Mouse (Mus musculus): ENCODE results near the gene H2-K1. TPM values are rescaled to one million over a fixed set of nuclear protein-coding genes. Genes with fewer than 3 reads are reported as not detected.
A peak's percentile ranks its signal among the peaks of the same experiment; 100 is the strongest.
"Not testable (repeated sequence)": the region's sequence is repeated elsewhere in the genome, so short reads cannot be mapped to it uniquely, and the experiment has no call there.

H2-K1 gene
- total RNA-seq, 2 experiments from 2014 or later, result 14.4 to 15.9 TPM

GRCm38 (mm10) chr17:34027656-34028223, 27.6 kb upstream of the H2-K1 start, which contains the start of gene H2-Ke6:
Gene H2-Ke6, minus strand, starts transcription at chr17:34028060.
- peak; percentile 93 to 94 for DNase-seq (ENCODE audit: low spot score in 2 of 2)

GRCm38 (mm10) chr17:34026917-34027655, 26.9 kb upstream of the H2-K1 start:
- DNase-seq (ENCODE audit: low spot score in 2 of 2), result peak in 1 of 2 experiments; percentile 36

DNA sequence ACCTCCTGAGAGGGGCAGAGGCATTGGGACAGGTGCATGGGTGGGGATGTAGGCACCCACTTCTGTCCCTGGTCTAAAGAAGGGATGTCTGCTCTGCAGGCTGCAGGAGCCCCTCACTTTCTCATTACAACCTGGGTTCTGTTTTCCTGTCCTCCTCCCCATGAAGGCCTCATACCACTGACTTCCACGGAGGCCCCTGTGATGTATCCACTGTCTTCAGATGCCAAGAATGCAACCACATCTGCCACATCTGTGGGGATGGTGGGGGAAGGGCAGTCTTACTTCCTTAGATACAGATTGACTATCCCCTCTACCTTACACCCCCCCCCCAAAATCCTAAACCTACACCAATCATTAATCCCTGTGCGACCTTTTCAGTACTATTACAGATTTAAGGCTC, 26.1 kb upstream of the H2-K1 start:
- DNase-seq (ENCODE audit: low spot score in 2 of 2), result no peak

DNA sequence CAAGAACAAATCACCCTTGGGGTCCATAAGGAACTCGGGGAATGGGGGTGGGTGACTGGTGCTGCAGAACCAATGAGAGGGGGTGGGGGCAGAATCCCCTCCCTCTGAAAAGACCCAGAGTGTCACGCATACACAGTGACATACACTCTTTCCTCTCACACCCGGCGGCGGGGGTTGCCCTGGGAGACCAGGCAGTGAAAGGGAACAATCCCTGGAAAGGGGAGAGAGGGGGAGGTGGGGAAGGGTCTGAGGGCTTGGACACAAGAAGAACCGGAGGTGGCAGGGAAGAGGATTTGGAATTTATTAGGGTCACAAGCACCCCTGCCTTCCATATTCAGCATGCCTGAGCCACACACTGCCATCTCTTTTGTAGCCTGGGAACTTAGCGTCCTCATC, 25.6 kb upstream of the H2-K1 start:
- DNase-seq (ENCODE audit: low spot score in 2 of 2), result peak in 1 of 2 experiments; percentile 31

DNA sequence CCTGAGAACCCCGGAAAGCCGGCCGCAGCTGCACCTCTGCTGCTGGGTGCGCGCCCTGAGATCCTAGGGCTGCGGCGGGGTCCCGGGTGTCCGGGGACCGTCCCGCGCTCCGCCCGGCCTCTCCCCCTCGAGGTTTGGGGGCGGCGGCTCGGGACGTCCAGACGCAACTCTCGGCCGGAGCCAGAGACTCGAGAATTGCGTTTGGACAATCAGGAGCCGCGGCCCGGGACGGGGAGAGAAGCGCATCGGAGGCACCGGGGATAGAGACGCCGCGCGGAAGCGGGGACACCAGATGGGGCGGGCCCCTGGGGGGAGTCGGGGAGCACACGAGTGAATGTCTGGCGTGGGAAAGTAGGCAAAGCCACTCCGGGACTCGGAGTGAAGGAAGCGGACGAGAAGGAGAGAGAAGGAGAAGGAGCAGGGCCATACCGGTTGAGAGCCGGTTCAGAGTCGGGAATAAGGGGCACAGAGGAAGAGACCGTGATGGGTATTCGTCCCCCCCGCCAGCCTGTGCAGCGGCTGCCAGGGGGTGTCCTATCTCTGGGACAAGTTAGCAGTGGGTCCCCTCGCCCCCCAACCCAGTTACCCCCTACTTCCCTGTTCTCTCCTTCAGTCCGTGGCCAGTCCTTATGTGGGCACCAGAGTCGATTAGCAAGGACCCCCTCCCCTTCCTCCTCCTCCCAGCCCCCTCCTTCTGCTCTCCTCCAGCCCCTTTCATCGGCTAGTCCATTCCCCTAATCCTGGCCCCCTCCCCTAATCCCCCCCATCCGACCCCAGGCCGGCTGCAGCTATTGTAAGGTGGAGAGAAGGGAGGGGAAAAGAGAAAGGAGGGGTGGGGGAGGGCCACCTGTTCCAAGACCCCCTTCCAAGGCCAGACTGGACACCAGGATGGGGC, 25.0 kb upstream of the H2-K1 start:
- DNase-seq (ENCODE audit: low spot score in 2 of 2), result no peak

DNA sequence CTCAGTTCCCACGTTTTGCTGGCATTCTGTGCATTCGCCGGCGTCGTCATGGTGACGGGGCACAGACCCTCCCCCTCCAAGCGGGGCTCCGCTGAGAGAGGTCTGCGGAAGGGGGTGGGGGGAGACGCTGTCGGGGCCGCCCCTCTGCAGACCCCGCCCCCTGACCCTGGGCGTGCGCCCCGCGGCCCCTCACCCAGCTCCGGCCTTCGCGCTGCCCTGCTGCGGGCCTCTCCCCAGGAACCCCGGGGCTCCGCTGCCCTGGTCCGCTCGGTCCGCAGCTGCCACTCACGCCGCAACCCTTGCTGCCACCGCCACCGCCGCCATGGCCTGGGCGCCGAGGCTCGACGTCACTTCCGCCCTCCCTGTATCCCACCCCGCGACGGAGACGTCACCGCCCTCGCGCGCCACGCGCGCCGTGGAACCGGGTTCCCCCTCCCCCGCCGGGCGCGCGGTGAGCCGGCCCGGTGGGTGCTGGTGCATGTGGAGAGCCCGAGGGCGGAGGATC, 24.2 kb upstream of the H2-K1 start, which contains the start of gene Ring1:
Gene Ring1, minus strand, starts transcription at position 364 of the 505 bp plus-strand sequence.
- peak; percentile 87 to 93 for DNase-seq (ENCODE audit: low spot score in 2 of 2)

GRCm38 (mm10) chr17:34023678-34024077, 23.5 kb upstream of the H2-K1 start:
- no peak for DNase-seq (ENCODE audit: low spot score in 2 of 2)

- DNase-seq (ENCODE audit: low spot score in 2 of 2), result peak in 1 of 2 experiments; percentile 13
Observed at GRCm38 (mm10) chr17:34022987-34023386, 22.8 kb upstream of the H2-K1 start.

DNA sequence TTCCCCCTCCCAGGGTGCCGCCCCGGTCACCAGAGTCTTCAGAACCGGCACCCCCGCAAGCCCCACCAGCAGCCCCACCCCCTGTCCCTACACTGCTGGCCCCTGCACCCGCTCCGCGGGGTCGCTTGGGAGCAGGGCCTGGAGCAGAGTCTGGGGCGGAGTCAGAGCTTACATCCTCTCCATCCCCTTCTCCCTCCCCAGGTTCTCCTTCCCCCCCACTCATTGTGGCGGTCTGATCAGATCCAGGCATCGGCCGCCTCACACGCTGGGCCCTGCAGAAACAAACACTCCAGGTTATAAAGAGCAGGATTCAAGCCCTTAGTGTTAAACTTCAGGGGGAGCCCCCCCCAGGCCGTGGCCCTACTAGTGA, 22.3 kb upstream of the H2-K1 start:
- no peak for DNase-seq (ENCODE audit: low spot score in 2 of 2)

DNA sequence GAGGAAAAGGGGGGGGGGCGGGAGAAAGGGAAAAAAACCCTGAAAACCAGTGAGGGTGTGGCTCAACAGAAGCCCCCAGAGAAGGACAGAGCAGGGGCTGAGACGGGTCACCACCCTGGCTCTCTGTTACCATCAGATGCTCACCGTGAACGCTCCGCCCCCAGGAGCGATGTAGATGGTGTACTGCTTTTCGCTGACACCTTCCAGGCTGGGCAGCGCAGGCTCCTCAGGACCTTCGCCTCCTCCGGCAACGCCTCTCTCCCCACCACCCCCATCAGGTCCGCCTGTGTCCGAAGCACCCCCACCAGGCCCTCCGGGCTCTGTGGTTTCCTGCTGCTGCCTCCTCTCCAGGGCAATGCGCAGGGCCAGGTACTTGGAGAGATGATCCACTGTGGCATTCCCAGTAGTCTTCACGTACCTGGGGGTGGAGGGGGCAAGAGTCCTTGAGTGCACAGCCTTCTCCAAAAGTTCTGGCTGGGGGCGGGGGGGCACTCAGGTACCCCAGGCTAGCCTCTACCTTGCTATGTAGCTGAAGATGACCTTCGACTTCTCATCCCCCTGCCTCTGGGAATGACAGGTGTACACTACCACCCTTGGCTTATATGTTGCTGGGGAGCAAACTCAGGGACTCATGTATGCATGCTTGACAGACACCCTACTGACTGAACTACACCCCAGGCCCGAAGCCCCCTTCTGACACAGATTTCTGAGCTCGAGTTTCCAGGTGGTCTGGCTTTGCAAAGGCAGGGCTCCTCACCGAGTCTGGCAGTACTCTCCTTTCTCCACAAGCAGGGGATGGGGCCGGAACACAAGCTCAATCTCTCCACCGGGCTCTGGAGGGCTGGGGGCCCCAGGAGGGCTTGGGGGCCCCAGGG, 21.6 kb upstream of the H2-K1 start:
- no peak for DNase-seq (ENCODE audit: low spot score in 2 of 2)

DNA sequence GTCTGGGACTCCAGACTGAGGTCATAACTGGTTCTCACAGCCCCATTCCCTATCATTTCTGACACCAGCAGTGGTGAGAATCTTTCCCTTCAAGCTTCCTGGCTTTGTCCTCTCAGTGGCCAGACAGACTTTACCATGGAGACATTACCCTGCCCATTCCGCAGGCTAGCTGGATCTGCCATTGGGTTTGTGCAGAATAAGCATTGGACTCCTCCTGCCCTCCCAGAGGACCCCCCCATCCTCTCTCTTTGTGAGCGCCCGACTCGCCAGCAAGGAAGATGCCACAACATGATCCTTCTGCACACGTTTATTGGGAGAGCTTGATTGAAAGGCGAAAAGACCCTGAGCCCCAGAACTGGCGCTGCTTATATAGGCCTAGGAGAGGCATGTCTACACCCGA, 13.3 kb upstream of the H2-K1 start:
- DNase-seq (ENCODE audit: low spot score in 2 of 2), result no peak

DNA sequence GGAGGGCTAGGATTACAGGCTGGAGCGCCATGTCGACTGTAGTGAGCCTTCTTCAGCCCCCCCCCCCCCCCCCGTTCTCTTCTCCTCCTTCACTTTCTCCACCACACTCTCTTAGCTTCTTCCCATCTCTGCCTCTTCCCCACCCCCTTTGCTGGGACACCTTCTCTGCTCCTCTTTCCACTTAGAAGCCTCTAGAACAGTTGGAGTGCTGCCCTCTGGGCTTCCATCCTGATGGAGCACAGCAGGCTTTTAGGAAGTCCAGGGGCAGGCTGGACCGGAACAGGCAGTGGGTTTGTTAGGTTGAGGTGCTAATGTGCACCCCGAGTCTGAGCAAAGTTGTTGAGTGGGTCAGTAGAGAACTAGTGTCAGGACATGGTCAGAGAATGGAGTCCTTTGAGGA, 10.0 kb upstream of the H2-K1 start:
- no peak for DNase-seq (ENCODE audit: low spot score in 2 of 2)

DNA sequence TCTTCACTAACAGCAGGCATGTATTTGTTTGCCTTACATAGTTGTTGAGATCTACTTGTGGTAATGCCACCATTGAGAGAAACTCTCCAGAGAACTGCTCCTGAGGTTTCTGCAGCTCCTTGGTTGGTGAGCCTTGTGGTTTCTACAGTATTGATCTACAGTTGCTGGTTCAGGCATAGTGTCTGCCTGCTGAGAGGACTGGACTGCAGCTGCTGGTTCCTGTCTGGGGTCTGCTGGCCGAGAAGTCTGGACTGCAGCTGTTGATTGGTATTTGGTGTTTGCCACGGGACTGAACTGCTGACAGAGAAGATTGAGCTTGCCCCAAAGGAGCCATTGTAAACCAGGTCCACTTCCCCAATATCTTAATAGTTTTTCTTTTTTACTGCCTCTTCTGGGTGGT, 6.4 kb upstream of the H2-K1 start:
- no peak for DNase-seq (ENCODE audit: low spot score in 2 of 2)

DNA sequence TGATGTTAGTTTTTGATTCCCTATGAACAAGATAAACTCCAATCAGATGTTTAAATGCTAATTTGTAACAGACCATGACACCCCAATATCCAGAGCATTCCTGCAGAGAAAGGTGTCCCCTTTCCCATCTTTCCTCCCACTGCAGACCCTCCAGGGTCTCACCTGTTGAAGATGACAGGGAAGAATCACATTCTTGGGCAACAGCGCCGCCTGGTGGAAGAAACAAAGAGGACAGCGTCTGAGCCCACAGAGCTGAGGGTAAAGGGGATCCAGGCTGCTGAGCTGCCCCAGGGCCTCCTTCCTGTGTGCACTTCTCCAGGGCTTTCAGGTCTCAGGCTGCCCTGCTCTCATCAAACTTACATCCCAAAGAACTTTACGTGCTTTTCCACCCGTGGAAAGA, 3.3 kb upstream of the H2-K1 start:
- peak in 1 of 2 experiments; percentile 22 for DNase-seq (ENCODE audit: low spot score in 2 of 2)

DNA sequence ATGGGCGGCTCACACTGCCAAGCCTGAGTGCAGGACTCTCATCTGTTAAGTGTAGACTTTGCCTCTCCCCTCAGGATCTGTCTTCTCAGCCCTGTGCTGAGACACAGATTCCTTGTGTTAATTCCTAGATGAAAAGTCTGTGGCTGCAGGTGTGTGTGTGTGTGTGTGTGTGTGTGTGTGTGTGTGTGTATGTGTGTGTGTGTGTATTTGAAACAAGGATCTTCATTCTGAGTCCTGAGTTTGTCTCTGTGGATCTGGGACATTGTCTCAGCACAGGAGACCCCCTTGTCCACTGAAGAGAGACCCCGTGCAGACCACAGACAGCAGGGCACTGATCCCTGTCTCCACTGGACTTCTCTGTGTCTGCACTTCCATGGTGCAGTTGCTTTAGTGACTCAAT, 649 bp upstream of the H2-K1 start:
- DNase-seq (ENCODE audit: low spot score in 2 of 2), result not testable (repeated sequence)

DNA sequence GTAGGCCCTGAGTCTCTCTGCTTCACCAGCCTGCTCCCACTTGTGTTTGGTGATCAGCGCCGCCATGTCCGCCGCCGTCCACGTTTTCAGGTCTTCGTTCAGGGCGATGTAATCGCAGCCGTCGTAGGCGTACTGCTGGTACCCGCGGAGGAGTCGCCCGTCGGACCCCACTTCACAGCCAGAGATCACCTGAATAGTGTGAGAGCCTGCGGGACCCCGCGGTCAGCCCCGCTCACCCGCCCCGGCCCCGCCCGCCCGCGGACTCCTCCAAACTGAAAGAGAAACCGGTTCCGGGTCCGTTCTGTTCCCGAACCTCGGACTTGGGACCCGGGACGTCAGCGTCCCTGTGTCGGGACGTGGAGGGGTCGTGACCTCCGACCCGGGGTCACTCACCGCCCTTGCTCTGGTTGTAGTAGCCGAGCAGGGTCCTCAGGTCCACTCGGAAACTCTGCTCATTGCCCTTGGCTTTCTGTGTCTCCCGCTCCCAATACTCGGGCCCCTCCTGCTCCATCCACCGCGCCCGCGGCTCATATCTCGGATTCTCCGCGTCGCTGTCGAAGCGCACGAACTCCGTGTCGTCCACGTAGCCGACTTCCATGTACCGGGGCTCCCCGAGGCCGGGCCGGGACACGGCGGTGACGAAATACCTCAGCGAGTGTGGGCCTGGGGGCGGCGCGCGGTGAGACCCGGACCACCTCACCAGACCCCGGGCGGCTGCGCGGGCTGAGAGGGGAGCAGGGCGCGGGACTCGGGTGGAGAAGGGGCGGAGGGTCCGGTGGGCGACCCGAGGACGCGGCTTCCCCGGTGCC, 602 bp downstream of the H2-K1 start:
- DNase-seq (ENCODE audit: low spot score in 2 of 2), result no peak

GRCm38 (mm10) chr17:33998697-33999096, 1.4 kb downstream of the H2-K1 start:
- not testable (repeated sequence) for DNase-seq (ENCODE audit: low spot score in 2 of 2)

- not testable (repeated sequence) for DNase-seq (ENCODE audit: low spot score in 2 of 2)
Observed at GRCm38 (mm10) chr17:33997025-33997424, 3.1 kb downstream of the H2-K1 start.

GRCm38 (mm10) chr17:33995651-33996050, 4.5 kb downstream of the H2-K1 start:
- no peak for DNase-seq (ENCODE audit: low spot score in 2 of 2)

DNA sequence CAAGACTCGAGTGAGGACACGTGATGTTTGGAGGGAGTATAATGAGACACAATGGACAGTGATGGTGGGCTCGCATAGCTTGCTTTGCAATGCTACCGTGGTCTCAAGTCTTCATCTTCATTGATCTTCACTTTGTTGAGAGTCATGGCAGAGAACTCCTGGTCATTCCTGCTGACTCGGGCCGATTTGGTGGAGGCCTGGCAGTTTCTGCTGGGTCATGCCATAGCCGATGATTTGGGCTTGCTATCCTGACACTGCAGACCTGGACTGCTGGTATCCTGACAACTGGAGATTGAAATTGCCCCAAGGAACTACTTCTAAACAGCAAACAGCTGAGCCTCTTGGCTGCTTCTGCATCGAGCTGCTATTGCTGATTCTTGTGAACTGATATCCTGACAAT, 5.2 kb downstream of the H2-K1 start:
- no peak for DNase-seq (ENCODE audit: low spot score in 2 of 2)

All from layer of hippocampus, postnatal 14 days (tissue).